Mouse (Mus musculus) cerebellum, adult 11-12 months (tissue): ENCODE data around the gene Por.

ENCODE experiments used
- DNase-seq: peaks from one replicate; pipeline ENCODE4 v3.0.0; 2022

The Por gene

GRCm38 (mm10) chr5:135730278-135730677, 60.4 kb downstream of the Por start:
- peak; percentile 55 for DNase-seq

GRCm38 (mm10) chr5:135730916-135731315, 61.1 kb downstream of the Por start:
- no peak for DNase-seq

- no peak for DNase-seq
Observed at GRCm38 (mm10) chr5:135731322-135731721, 61.5 kb downstream of the Por start.

GRCm38 (mm10) chr5:135733071-135733470, 63.2 kb downstream of the Por start:
- DNase-seq = no peak

- no peak for DNase-seq
Observed at GRCm38 (mm10) chr5:135734057-135734680, 64.3 kb downstream of the Por start.

GRCm38 (mm10) chr5:135735741-135736140, 65.9 kb downstream of the Por start:
- DNase-seq = no peak

- no peak for DNase-seq
Observed at GRCm38 (mm10) chr5:135736544-135736943, 66.7 kb downstream of the Por start.

- no peak for DNase-seq
Observed at GRCm38 (mm10) chr5:135737154-135737553, 67.3 kb downstream of the Por start.

GRCm38 (mm10) chr5:135738266-135738665, 68.4 kb downstream of the Por start:
- DNase-seq = no peak

GRCm38 (mm10) chr5:135742156-135742555, 72.3 kb downstream of the Por start:
- no peak for DNase-seq

- DNase-seq = no peak
Observed at GRCm38 (mm10) chr5:135742941-135743740, 73.3 kb downstream of the Por start.

- DNase-seq = peak; percentile 90
Observed at GRCm38 (mm10) chr5:135743741-135744609, 74.1 kb downstream of the Por start, which contains the start of gene Tmem120a. TSS of gene Tmem120a (minus strand) at chr5:135744448.

GRCm38 (mm10) chr5:135744742-135745141, 74.9 kb downstream of the Por start:
- no peak for DNase-seq

GRCm38 (mm10) chr5:135751041-135751440, 81.2 kb downstream of the Por start:
- no peak for DNase-seq

GRCm38 (mm10) chr5:135751595-135751994, 81.8 kb downstream of the Por start:
- DNase-seq = no peak

- DNase-seq = no peak
Observed at GRCm38 (mm10) chr5:135761881-135762280, 92.0 kb downstream of the Por start.

- DNase-seq = no peak
Observed at GRCm38 (mm10) chr5:135763526-135763925, 93.7 kb downstream of the Por start.

- DNase-seq = no peak
Observed at GRCm38 (mm10) chr5:135764971-135765370, 95.1 kb downstream of the Por start.

- no peak for DNase-seq
Observed at GRCm38 (mm10) chr5:135772519-135772918, 102.7 kb downstream of the Por start.

GRCm38 (mm10) chr5:135776546-135776945, 106.7 kb downstream of the Por start:
- no peak for DNase-seq

GRCm38 (mm10) chr5:135777796-135778470, 108.1 kb downstream of the Por start, which contains the start of gene Styxl1:
TSS of gene Styxl1 (minus strand) at chr5:135778385.
- no peak for DNase-seq
